Mouse (Mus musculus) megakaryocyte progenitor cell, adult 5-6 weeks (primary cell): ENCODE results near the gene Aunip. TPM values are rescaled to one million over a fixed set of nuclear protein-coding genes. Genes with fewer than 3 reads are reported as not detected.

Experiments used
- ATAC-seq: replicated peaks from 2 replicates; pipeline ENCODE4 v1.8.0; 2016; ENCODE audit warnings: mild to moderate bottlenecking, moderate TSS enrichment, inconsistent platforms; ENCODE audit not compliant: poor library complexity
- total RNA-seq, 2 experiments: library from RNA; stranded (forward) in 1 of 2; stranded (reverse) in 1 of 2; fragments of 157-497, 149-512 nt in 1 of 2; fragments of 200-1000 nt in 1 of 2; gene quantifications; 2 replicates each; pipeline versions ENCODE4 v1.2.3 to v1.2.4; 2015 to 2017

The Aunip gene
- total RNA-seq (2015), result 11.8 and 14.6 TPM in 2 replicates
- total RNA-seq (2017), result 24.3 and 30.6 TPM in 2 replicates

- peak; percentile 86 for ATAC-seq
Measured at GRCm38 (mm10) chr4:134510845-134511411, at the start of gene Aunip. TSS of gene Aunip (plus strand) at chr4:134510999.

GRCm38 (mm10) chr4:134461252-134461651, 49.5 kb upstream of the Aunip start:
- no peak for ATAC-seq

GRCm38 (mm10) chr4:134465789-134466188, 45.0 kb upstream of the Aunip start:
- no peak for ATAC-seq

- ATAC-seq, result no peak
Measured at GRCm38 (mm10) chr4:134466381-134467262, 44.2 kb upstream of the Aunip start.

GRCm38 (mm10) chr4:134467435-134468214, 43.2 kb upstream of the Aunip start:
- peak; percentile 23 for ATAC-seq

- ATAC-seq, result peak; percentile 83
Measured at GRCm38 (mm10) chr4:134468215-134468575, 42.6 kb upstream of the Aunip start, which contains the start of gene Stmn1. TSS of gene Stmn1 (plus strand) at chr4:134468320.

- peak; percentile 82 for ATAC-seq
Measured at GRCm38 (mm10) chr4:134468578-134469266, 42.1 kb upstream of the Aunip start.

GRCm38 (mm10) chr4:134469341-134469796, 41.4 kb upstream of the Aunip start:
- ATAC-seq, result peak; percentile 2; the same call in 1 of the 2 replicates

- ATAC-seq, result no peak
Measured at GRCm38 (mm10) chr4:134469985-134470384, 40.8 kb upstream of the Aunip start.

GRCm38 (mm10) chr4:134471469-134471868, 39.3 kb upstream of the Aunip start:
- no peak for ATAC-seq

GRCm38 (mm10) chr4:134473764-134474163, 37.0 kb upstream of the Aunip start:
- ATAC-seq, result no peak

GRCm38 (mm10) chr4:134474240-134474639, 36.6 kb upstream of the Aunip start:
- ATAC-seq, result no peak

- no peak for ATAC-seq
Measured at GRCm38 (mm10) chr4:134476899-134477298, 33.9 kb upstream of the Aunip start.

GRCm38 (mm10) chr4:134478031-134478430, 32.8 kb upstream of the Aunip start:
- peak; percentile 96 for ATAC-seq

- no peak for ATAC-seq
Measured at GRCm38 (mm10) chr4:134479839-134480238, 31.0 kb upstream of the Aunip start.

GRCm38 (mm10) chr4:134480864-134481263, 29.9 kb upstream of the Aunip start:
- peak; percentile 72 for ATAC-seq

GRCm38 (mm10) chr4:134481270-134481669, 29.5 kb upstream of the Aunip start:
- no peak for ATAC-seq

- ATAC-seq, result no peak
Measured at GRCm38 (mm10) chr4:134482442-134482841, 28.4 kb upstream of the Aunip start.

- ATAC-seq, result no peak
Measured at GRCm38 (mm10) chr4:134483078-134483688, 27.6 kb upstream of the Aunip start.

- no peak for ATAC-seq
Measured at GRCm38 (mm10) chr4:134483696-134484095, 27.1 kb upstream of the Aunip start.
